Mouse (Mus musculus) spleen, postnatal 4 days (tissue): ENCODE measurements at regions not wholly inside any gene's neighbourhood (a gene's known extent, or its start where the extent isn't known, plus 50 kb on each side); places are given as distances from the start of the nearest gene placed in this dataset.

Experiments used
- DNase-seq, 2 experiments: peaks; one replicate each; pipeline ENCODE4 v3.0.0; 2022; ENCODE audit warnings: low spot score in 2 of 2

GRCm38 (mm10) chr15:62098791-62099660 is 1176.2 kb upstream of the A1bg start:
- no peak for DNase-seq

GRCm38 (mm10) chr15:62096778-62097177 is 1174.0 kb upstream of the A1bg start:
- no peak for DNase-seq

- DNase-seq: no peak
Measured at GRCm38 (mm10) chr15:62095198-62095597, 1172.4 kb upstream of the A1bg start.

GRCm38 (mm10) chr15:62093672-62094071 is 1170.9 kb upstream of the A1bg start:
- DNase-seq: no peak

GRCm38 (mm10) chr15:62092671-62093185 is 1169.9 kb upstream of the A1bg start:
- no peak for DNase-seq

GRCm38 (mm10) chr15:62091746-62092659 is 1169.2 kb upstream of the A1bg start:
- no peak for DNase-seq

GRCm38 (mm10) chr15:62091144-62091543 is 1168.3 kb upstream of the A1bg start:
- no peak for DNase-seq

- DNase-seq: no peak
Measured at GRCm38 (mm10) chr15:62088341-62088740, 1165.5 kb upstream of the A1bg start.

GRCm38 (mm10) chr15:62087755-62088154 is 1164.9 kb upstream of the A1bg start:
- DNase-seq: no peak

GRCm38 (mm10) chr15:62086037-62086436 is 1163.2 kb upstream of the A1bg start:
- no peak for DNase-seq

- DNase-seq: no peak
Measured at GRCm38 (mm10) chr15:62083347-62083746, 1160.5 kb upstream of the A1bg start.

- DNase-seq: no peak
Measured at GRCm38 (mm10) chr15:62082539-62082938, 1159.7 kb upstream of the A1bg start.

- no peak for DNase-seq
Measured at GRCm38 (mm10) chr15:62079155-62080109, 1156.6 kb upstream of the A1bg start.

GRCm38 (mm10) chr15:62076552-62077234 is 1153.9 kb upstream of the A1bg start:
- DNase-seq: no peak

- no peak for DNase-seq
Measured at GRCm38 (mm10) chr15:62074735-62075134, 1151.9 kb upstream of the A1bg start.

GRCm38 (mm10) chr15:62073595-62073994 is 1150.8 kb upstream of the A1bg start:
- no peak for DNase-seq

- no peak for DNase-seq
Measured at GRCm38 (mm10) chr15:62071311-62071710, 1148.5 kb upstream of the A1bg start.

GRCm38 (mm10) chr15:62068422-62069160 is 1145.8 kb upstream of the A1bg start:
- no peak for DNase-seq

- no peak for DNase-seq
Measured at GRCm38 (mm10) chr15:62064399-62064798, 1141.6 kb upstream of the A1bg start.

- DNase-seq: no peak
Measured at GRCm38 (mm10) chr15:62057449-62057848, 1134.6 kb upstream of the A1bg start.
